Mouse (Mus musculus) gastrocnemius, adult 18-20 months (tissue): ENCODE data around the gene Ackr4. TPM values are rescaled to one million over a fixed set of nuclear protein-coding genes. Genes with fewer than 3 reads are reported as not detected.

Experiments
- DNase-seq: peaks from one replicate; pipeline ENCODE4 v3.0.0; 2021; ENCODE audit warnings: low spot score
- total RNA-seq, 2 experiments: library from RNA; stranded (reverse); gene quantifications; 2 replicates each; pipeline ENCODE4 v1.2.3; 2021

The Ackr4 gene
- total RNA-seq, 2 experiments from 2014 or later = 0.21 to 0.32 TPM

- no peak for DNase-seq
Observed at GRCm38 (mm10) chr9:104051028-104051427, 75.7 kb downstream of the Ackr4 start.

GRCm38 (mm10) chr9:104043676-104044075, 83.1 kb downstream of the Ackr4 start:
- no peak for DNase-seq

- DNase-seq = no peak
Observed at GRCm38 (mm10) chr9:104040362-104040761, 86.4 kb downstream of the Ackr4 start, which contains the start of gene Gm28305. Gene Gm28305 (plus strand): TSS chr9:104040662.

GRCm38 (mm10) chr9:104039742-104040141, 87.0 kb downstream of the Ackr4 start:
- DNase-seq = no peak

GRCm38 (mm10) chr9:104039031-104039695, 87.6 kb downstream of the Ackr4 start:
- DNase-seq = no peak

GRCm38 (mm10) chr9:104038266-104038665, 88.5 kb downstream of the Ackr4 start:
- no peak for DNase-seq

GRCm38 (mm10) chr9:104035261-104036015, 91.3 kb downstream of the Ackr4 start:
- peak; percentile 62 for DNase-seq

- DNase-seq = no peak
Observed at GRCm38 (mm10) chr9:104034718-104035117, 92.0 kb downstream of the Ackr4 start.

- no peak for DNase-seq
Observed at GRCm38 (mm10) chr9:104034231-104034630, 92.5 kb downstream of the Ackr4 start.

Other genes with a start within 250 kb of the Ackr4 start
- 1 to 10 TPM; 1.1 to 1.7 TPM for gene Nphp3, start 124.4 kb downstream of the Ackr4 start, total RNA-seq
- not detected for gene Gm28305, start 86.3 kb downstream of the Ackr4 start, total RNA-seq
- 10 to 100 TPM; 10.2 to 12.8 TPM for gene Uba5, start 63.8 kb downstream of the Ackr4 start, total RNA-seq
- gene Acad11, start 63.6 kb downstream of the Ackr4 start, total RNA-seq = 10 to 100 TPM; 48.3 to 51.8 TPM
- gene Dnajc13, start 136.0 kb upstream of the Ackr4 start, total RNA-seq = 10 to 100 TPM; 29.0 to 31.3 TPM
- under 1 TPM; 0.05 TPM for gene Acpp, start 210.8 kb upstream of the Ackr4 start, total RNA-seq